Mouse (Mus musculus): ENCODE results near the gene Mmel1.
A peak's percentile ranks its signal among the peaks of the same experiment; 100 is the strongest.

Gene Mmel1

GRCm38 (mm10) chr4:154864271-154864771 lies 5.1 kb upstream of the Mmel1 start:
- peak; percentile 87 for DNase-seq (ENCODE audit: low spot score in 2 of 2)

DNA sequence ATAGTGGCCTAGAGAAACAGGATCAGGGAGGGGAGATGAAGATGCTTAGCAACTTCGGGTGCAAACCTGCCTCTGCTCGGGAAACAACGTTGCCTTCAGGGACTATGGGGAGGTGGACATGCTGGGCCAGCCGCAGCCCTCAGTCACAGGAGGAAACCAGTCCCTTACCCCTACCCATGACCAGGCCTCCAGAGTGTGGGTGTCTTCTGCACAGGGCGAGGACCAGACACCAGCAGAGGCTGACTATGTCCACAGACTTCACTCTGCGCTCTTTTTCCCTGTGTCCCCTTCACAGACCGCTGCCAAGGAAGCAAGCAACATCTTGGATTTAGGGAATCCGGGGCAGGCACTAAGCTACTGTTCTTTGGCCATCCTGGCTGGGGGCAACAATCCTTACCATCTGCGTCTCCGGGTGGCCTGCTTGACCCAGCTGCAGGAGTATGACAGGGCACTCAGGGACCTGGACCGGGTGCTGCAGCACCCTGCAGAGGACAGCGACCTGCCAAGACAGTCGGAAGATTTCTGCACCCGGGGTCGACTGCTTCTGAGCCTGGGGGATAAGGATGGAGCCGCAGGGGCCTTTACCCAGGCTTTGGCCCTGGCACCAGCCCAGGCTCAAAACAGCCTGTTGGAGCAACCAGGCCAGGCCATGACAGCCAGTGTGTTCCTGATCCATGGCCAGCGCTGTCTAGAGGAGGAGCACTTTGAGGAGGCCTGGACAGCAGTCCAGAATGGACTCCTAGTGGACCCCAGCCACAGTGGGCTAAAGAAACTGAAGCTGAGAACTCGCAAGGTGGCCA lies 4.2 kb upstream of the Mmel1 start:
- peak in 1 of 2 experiments; percentile 10 for DNase-seq (ENCODE audit: low spot score in 2 of 2)

- DNase-seq (ENCODE audit: low spot score in 2 of 2): peak in 1 of 2 experiments; percentile 6
Measured at GRCm38 (mm10) chr4:154866391-154866790, 3.0 kb upstream of the Mmel1 start.

GRCm38 (mm10) chr4:154867257-154867656 lies 2.1 kb upstream of the Mmel1 start:
- no peak for DNase-seq (ENCODE audit: low spot score in 2 of 2)

DNA sequence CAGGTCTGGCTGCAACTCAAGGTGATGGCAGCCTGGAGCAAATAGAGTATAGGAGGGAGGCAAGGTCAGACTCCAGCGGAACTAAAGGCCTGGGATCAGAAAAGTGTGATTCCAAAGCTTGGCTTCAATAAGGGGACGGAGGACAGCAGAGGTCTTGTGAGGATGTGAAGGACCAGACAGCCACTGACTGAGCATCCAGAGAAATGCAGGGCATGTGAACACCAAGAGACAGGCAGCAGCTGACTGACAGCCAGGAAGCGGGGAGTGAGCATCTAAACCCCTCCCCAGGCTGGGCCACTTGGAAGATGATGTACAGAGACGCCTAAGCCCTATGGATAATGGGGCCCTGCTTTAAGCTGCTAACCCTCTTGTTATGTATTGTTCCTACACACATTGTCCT lies 1.3 kb downstream of the Mmel1 start:
- no peak for DNase-seq (ENCODE audit: low spot score in 2 of 2)

GRCm38 (mm10) chr4:154871757-154872251 lies 2.4 kb downstream of the Mmel1 start:
- DNase-seq (ENCODE audit: low spot score in 2 of 2): no peak

GRCm38 (mm10) chr4:154873186-154873585 lies 3.8 kb downstream of the Mmel1 start:
- DNase-seq (ENCODE audit: low spot score in 2 of 2): no peak

DNA sequence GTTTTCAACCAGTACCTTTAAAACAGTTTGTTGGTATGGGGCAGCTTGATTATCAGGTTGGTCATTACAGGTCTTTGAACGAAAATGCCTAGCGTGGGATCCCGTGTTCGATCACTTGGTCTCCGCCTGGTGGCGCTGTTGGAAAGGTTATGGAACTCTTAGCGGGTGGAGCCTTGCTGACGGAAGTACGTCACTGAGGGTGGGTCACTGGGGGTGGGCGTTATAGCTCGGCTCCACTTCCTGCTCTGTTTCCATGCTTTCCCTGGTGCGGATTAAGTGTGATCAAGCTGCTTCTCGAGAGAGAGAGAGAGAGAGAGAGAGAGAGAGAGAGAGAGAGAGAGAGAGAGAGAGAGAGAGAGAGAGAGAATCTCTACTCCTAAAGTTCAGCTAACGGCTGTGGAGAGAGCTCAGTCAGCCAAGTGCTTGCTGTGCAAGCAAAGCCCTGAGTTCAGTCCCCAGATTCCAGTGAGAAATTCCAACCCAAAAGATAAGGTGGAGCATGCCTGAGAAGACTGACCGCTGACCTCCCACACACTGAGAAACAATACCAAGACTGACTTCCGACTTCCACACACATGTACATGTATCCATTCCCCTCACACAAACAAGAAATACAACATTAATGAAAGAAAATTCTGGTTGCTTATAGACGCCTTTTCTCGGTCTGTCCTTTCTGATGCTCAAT lies 8.6 kb downstream of the Mmel1 start:
- DNase-seq (ENCODE audit: low spot score in 2 of 2): peak; percentile 81 to 91

DNA sequence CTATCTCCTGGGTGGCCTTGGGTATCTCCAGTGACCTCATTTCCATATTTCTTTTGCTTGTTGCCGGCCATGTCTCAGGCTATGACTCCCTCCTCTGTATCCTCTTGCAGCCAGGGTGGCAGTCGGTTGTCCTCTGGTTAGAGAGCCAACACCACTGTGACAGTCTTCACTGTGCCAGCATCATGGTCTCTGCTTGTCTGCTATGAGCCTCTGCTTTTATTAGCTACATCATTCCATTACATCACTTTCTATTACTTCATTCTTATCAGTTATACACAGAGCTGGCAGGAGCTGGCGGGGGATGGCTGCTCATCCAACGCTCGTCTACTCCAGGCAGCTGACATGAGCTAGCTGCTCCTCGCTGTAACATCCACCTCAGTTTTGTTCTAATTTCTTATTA lies 11.3 kb downstream of the Mmel1 start:
- no peak for DNase-seq (ENCODE audit: low spot score in 2 of 2)

GRCm38 (mm10) chr4:154882014-154882659 lies 12.8 kb downstream of the Mmel1 start:
- DNase-seq (ENCODE audit: low spot score in 2 of 2): no peak

GRCm38 (mm10) chr4:154885416-154885815 lies 16.0 kb downstream of the Mmel1 start:
- no peak for DNase-seq (ENCODE audit: low spot score in 2 of 2)

DNA sequence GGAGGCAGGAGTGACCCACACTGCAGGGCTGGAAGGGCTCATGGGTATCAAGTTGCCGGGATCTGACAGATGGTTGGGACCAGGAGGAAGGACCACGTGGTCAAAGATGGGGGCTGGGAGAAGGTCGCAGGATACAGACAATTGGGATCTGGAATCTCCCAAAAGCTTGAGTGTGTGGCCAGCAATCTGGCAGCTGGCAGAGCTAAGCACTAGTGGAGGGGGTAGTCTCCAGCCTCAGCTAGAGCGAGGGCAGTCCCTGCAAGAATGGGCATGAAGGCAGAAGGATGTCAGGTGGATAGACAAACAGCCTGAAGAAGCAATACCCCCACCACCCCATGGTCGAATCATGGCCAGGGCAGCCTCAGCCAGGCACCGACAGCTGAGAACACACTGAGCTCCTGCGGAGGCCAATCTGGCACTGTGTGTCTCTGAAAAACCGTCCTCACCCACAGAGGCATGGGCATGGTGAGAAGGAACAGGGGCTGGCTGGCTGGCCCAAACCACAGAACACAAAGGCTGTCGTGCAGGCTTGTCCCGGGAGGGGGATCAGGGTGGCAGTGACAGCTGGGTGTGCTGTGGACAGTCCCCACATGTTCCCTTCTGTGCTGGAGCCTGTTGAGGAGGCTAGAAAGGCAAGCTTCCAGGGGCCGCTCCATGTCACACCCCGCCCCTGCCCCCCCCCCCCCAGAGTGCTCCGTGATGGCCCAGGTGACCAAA lies 17.6 kb downstream of the Mmel1 start:
- no peak for DNase-seq (ENCODE audit: low spot score in 2 of 2)

DNA sequence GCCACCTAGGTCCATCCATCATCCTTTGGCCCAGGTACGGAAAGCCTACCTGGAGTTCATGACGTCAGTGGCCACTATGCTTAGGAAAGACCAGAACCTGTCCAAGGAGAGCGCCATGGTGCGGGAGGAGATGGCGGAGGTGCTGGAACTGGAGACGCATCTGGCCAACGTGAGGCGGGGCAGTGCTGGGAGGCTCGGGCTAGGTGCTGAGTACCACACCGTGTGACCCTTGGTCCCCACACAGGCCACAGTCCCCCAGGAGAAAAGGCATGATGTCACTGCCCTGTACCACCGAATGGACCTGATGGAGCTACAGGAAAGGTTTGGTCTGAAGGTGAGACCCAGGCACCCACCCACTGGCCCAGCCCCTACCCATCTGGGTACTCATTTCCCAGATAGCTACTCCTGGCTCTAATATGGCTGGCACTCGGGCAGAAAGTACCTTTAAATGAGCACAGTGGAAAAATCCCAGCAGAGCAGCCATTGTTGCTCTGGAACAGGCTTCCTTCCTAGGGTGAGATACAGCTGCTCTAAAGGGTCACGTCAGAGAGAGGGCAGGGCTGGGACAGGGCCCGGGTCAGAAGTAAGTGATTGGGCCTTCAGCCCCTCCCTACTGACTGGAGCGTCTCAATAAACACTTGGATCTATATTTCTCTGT lies 18.3 kb downstream of the Mmel1 start:
- DNase-seq (ENCODE audit: low spot score in 2 of 2): no peak

DNA sequence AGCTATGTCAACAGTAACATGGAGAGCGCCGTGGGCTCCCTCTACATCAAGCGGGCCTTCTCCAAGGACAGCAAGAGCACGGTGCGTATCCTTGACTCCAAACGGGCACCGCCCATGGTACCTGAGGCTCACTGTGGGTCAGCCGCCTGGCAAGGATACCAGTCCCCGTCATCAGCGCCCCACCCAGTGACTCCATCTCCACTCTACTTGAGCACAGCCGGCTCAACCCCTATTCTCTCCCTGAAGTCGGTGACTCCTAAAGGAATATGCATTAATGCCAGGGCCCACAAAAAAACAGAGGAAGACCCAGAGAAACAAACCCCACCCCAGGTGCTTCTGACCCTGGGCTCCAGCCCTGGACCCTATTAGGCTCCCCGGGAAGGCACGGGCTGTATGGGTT lies 21.5 kb downstream of the Mmel1 start:
- no peak for DNase-seq (ENCODE audit: low spot score in 2 of 2)

DNA sequence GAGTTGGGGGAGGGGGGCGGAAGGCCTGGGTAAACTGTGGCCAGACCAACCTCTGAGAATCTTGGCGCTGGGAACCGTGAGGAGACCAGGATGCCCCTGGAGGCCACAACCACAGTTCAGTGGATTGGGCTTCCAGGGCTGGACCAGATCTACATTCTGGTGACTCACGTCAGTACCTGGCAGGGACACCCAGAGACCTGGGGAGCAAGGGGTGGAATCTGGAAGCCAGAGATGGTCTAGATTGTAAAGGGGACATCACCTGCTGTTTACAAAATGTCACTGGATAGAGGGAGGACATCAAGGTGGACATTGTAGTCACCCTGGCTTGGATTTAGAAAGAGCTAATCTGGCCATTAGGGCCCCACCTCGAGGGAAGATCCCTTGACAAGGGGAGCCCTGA lies 26.2 kb downstream of the Mmel1 start:
- no peak for DNase-seq (ENCODE audit: low spot score in 2 of 2)

- no peak for DNase-seq (ENCODE audit: low spot score in 2 of 2)
Measured at GRCm38 (mm10) chr4:154897676-154898465, 28.5 kb downstream of the Mmel1 start.

- DNase-seq (ENCODE audit: low spot score in 2 of 2): peak; percentile 74
Measured at GRCm38 (mm10) chr4:154898506-154899446, 29.4 kb downstream of the Mmel1 start, which contains the start of gene Fam213b. Gene Fam213b (minus strand): TSS chr4:154899135.

- no peak for DNase-seq (ENCODE audit: low spot score in 2 of 2)
Measured at GRCm38 (mm10) chr4:154902371-154902770, 33.0 kb downstream of the Mmel1 start.

Data from frontal cortex, postnatal 10 days (tissue).